Mouse (Mus musculus) spleen, postnatal 36 days (tissue): Measurements from ENCODE around the gene Olfr625-ps1.
"Not testable (repeated sequence)": the region's sequence is repeated elsewhere in the genome, so short reads cannot be mapped to it uniquely, and the experiment has no call there.

Experiments used
- DNase-seq, 2 experiments: peaks; one replicate each; pipeline ENCODE4 v3.0.0; 2022; ENCODE audit warnings: low spot score in 2 of 2, mixed read lengths in 1 of 2

The Olfr625-ps1 gene

DNA sequence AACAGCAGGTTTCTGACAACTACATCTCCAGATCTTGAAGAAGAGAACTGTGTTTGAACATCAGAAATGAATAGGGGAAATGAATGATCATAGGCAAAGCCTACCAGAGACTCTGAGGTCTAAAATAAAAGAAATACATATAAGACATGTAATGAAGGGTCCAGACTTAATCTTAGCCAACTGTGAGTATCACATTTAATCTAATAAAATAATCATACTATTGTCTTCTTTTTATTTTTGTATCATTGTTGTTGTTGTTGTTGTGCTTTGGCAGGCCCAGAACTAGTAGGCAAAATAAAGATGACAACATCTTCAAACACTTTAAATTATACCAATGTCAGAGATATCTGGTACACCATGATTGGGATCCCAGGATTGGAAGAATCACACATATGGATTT, at the start of gene Olfr625-ps1:
Gene Olfr625-ps1 (plus strand): TSS at position 301 of the 400 bp plus-strand sequence.
- no peak for DNase-seq

DNA sequence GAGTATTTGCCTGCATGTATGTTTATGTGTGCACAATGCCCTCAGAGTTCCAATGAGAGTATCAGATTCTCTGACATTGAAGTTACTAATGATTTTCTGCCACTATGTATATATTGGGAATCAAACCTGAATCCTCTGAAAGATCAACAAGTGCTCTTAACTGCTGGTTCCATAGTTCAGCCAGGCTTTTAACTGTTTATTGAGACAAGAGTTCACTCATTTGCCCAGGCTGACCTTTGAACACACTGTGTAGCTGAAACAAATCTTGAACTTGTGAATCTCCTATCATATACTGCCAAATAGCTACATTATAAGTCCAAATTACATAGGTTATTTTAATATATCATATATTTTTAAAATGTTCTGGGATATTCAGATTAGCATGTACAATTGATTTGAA, 45.7 kb upstream of the Olfr625-ps1 start:
- DNase-seq: no peak

- DNase-seq: no peak
Observed at GRCm38 (mm10) chr7:103642602-103643001, 39.9 kb upstream of the Olfr625-ps1 start, which contains the start of gene Olfr622. Olfr622 (minus strand) TSS chr7:103642702.

DNA sequence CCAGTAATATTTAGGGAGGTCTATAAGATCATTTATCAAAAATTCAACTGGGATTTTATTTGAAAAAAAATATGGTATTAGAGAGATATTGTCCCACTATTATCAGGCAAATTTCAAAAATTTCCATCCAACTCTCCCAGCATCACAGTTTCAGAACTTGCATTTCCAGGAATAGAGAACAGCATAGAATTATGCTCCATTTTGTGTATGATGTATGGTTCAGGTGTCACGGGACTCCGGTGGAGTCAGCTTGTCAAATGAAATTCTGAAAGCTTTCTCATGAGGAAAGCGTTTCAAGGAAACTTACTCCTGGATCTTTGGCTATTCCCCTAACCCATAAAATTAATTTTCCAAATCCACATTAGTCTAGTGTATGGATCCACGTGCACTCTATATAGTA, 38.5 kb upstream of the Olfr625-ps1 start:
- no peak for DNase-seq

- DNase-seq: no peak
Observed at GRCm38 (mm10) chr7:103663598-103663997, 18.9 kb upstream of the Olfr625-ps1 start, which contains the start of gene Olfr623. Olfr623 (minus strand) TSS chr7:103663698.

DNA sequence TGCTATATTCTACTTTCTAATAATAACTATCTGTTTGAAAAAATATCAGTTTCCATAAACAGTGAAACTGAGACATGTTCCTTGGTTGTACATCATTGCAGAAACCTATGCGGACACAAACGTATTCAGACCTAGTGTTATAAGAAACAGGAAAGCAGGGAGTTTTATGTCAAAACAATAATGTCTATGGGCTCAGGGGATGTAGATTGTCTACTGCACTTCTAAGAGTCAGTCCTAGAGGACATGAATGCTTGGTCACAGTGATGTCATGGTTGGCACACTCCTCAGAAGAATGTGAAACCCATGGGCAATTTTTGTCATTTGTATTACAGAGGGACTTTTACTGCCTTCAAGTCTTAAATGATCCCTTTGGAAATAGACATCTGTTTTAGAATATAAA, 11.4 kb upstream of the Olfr625-ps1 start, which contains the start of gene Olfr624:
Gene Olfr624 (minus strand): TSS at position 101 of the 400 bp plus-strand sequence.
- no peak for DNase-seq

DNA sequence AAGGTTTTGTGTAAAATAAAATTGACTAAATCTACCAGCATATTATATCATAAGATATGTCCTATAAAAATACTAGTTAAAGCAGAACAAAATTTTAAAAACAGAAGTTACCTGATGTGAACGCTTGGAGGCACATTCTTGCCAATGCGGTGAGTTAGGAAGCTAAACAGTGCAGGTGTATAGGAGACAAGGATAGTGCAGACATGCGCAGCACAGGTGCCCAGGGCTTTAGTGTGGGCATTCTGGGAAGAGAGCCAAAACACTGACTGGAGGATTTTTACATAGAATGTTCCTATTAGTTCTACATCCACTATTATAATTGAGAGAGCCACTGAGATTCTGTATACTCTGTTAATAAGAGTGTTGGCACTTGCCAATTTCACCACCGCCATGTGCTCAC, 16.9 kb downstream of the Olfr625-ps1 start:
- DNase-seq: no peak

DNA sequence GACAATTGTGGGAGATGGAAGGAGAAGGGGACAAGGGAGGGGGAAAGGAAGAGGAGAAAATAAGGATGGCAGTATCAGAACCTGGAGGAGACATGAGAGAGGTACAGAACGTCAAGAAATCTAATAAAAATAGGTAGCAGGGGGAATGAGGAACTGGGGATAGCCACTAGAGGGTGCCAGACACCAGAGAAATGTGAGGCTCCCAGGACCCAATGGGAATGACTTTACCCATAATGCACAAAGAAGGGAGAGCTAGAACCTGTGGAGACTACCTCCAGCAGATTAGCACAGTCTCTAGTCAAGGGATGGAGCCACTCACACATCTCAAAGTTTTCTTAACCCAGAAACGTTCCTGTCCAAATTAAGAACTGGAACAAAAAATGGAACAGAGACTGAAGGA, 29.5 kb downstream of the Olfr625-ps1 start:
- peak in 1 of 2 experiments; percentile 2 for DNase-seq

GRCm38 (mm10) chr7:103714371-103714770, 31.9 kb downstream of the Olfr625-ps1 start, which contains the start of gene Olfr243:
Olfr243 (plus strand) TSS chr7:103714671.
- no peak for DNase-seq

DNA sequence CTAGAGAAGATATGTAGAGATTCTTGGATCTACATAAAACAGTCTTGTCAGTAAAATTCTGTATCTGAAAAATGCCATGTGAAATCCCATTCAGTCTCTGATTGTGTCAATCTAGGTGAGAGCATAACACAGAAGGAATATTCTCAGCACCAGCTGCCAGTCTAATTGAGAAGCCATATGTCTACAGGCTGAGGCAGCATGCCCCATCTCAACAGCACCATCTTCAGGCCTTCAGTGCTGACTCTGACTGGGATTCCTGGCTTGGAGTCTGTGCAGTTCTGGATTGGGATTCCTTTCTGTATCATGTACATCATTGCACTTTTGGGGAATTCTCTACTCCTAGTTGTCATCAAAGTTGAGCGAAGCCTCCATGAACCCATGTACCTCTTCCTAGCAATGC, 33.9 kb downstream of the Olfr625-ps1 start:
- not testable (repeated sequence) for DNase-seq

- no peak for DNase-seq
Observed at GRCm38 (mm10) chr7:103730074-103730473, 47.6 kb downstream of the Olfr625-ps1 start, which contains the start of gene Olfr628. Olfr628 (plus strand) TSS chr7:103730374.
